22 mouse cellular contexts compared by ENCODE assay signal in the genomic region with DNA sequence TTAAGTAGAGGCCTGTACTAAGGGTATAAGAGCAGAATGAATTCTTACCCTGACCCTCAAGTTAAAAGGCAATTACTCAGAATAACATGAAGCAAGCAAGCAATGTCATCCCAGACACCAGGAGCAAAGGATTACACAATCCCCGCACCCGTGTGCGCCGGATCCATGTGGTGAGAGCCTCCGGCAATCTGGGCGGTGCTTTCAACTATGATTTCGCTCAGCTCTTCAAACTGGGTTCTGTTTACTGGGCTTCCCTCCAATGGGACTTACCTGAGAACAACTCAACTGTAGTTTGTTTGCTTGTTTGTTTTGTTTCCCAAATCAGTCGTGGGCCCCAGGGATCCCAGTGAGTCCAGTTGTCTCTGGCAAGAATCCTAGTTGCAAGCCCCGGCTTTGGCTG.
DNase-seq lines count a peak whose midpoint lies in the region; ATAC-seq and TF ChIP-seq lines count a peak whose summit lies in the region.
"Had no signal": no experiment of that assay in that cellular context is flagged by ENCODE, and none has a peak within 500 bp of the region (broad histone marks: within the 10 kb centered on the region; RNA-seq: fewer than 3 reads in every experiment).

No protein-coding gene starts in this region.

- no peaks in the 10 kb centered on the region for H3K27me3 ChIP-seq in forebrain, embryonic 14.5 days (replicated peaks; ENCODE audit: control insufficient read depth, insufficient read depth, low read length)
- no peaks in the 10 kb centered on the region for H3K27me3 ChIP-seq in forebrain, embryonic 13.5 days
- no peaks in the 10 kb centered on the region for H3K27me3 ChIP-seq in liver, embryonic 14.5 days (ENCODE audit: control insufficient read depth, insufficient read depth, low read length)
- no peaks in the 10 kb centered on the region for H3K27me3 ChIP-seq in midbrain, embryonic 16.5 days (ENCODE audit: control insufficient read depth, insufficient read depth, low read depth, low read length)
- H3K27me3 ChIP-seq: embryonic facial prominence, embryonic 15.5 days; heart, embryonic 12.5 days had no signal

- H3K4me3 ChIP-seq in forebrain, embryonic 14.5 days (ENCODE audit: low read depth, low read length), result no peak overlapping the region
- no peak overlapping the region for H3K4me3 ChIP-seq in forebrain, embryonic 13.5 days
- H3K4me3 ChIP-seq in liver, embryonic 14.5 days (ENCODE audit: insufficient read depth in 1 of 2, low read depth in 2 of 2, low read length in 2 of 2), result no peak overlapping the region
- no peak overlapping the region for H3K4me3 ChIP-seq in midbrain, embryonic 16.5 days (ENCODE audit: low read depth, low read length)
- H3K4me3 ChIP-seq: embryonic facial prominence, embryonic 15.5 days; erythroblast, embryonic 14.5 days; forebrain, embryonic 10.5 days; heart, embryonic 12.5 days; hindbrain, embryonic 10.5 days had no signal

- no peak for TF ChIP-seq EP300 in liver, embryonic 14.5 days (IDR thresholded peaks at IDR 0.05; ENCODE audit: low read depth)

- 67% methylated on average over 9 of the region's 9 CpGs for whole genome bisulfite sequencing in forebrain, embryonic 14.5 days
- 76% methylated on average over 9 of the region's 9 CpGs for WGBS in forebrain, embryonic 13.5 days
- WGBS in liver, embryonic 14.5 days (ENCODE audit: insufficient replicate concordance), result 65% methylated on average over 9 of the region's 9 CpGs
- 75% methylated on average over 9 of the region's 9 CpGs for WGBS in midbrain, embryonic 16.5 days

- no peaks in the 10 kb centered on the region for H3K9me3 ChIP-seq in forebrain, embryonic 14.5 days (replicated peaks; ENCODE audit: control insufficient read depth, low read length)
- no peaks in the 10 kb centered on the region for H3K9me3 ChIP-seq in forebrain, embryonic 13.5 days (replicated peaks)
- H3K9me3 ChIP-seq in liver, embryonic 14.5 days (ENCODE audit: control insufficient read depth, low read length), result no peaks in the 10 kb centered on the region
- no peaks in the 10 kb centered on the region for H3K9me3 ChIP-seq in midbrain, embryonic 16.5 days (replicated peaks; ENCODE audit: control insufficient read depth, low read length, poor library complexity, severe bottlenecking)
- H3K9me3 ChIP-seq: embryonic facial prominence, embryonic 15.5 days; forebrain, embryonic 10.5 days; heart, embryonic 12.5 days; hindbrain, embryonic 10.5 days had no signal

- TF ChIP-seq CTCF in liver, embryonic 14.5 days (IDR thresholded peaks at IDR 0.05; ENCODE audit: low read depth), result no peak

- no peak overlapping the region for H3K27ac ChIP-seq in forebrain, embryonic 14.5 days (ENCODE audit: low read depth, low read length)
- no peak overlapping the region for H3K27ac ChIP-seq in forebrain, embryonic 13.5 days
- H3K27ac ChIP-seq in liver, embryonic 14.5 days, result no peak overlapping the region
- no peak overlapping the region for H3K27ac ChIP-seq in midbrain, embryonic 16.5 days (ENCODE audit: low read length)
- H3K27ac ChIP-seq: embryonic facial prominence, embryonic 15.5 days; forebrain, embryonic 10.5 days; hindbrain, embryonic 10.5 days had no signal

- H3K9ac ChIP-seq in forebrain, embryonic 14.5 days (ENCODE audit: low read length), result no peak overlapping the region
- H3K9ac ChIP-seq in forebrain, embryonic 13.5 days, result no peak overlapping the region
- no peak overlapping the region for H3K9ac ChIP-seq in liver, embryonic 14.5 days (replicated peaks)
- H3K9ac ChIP-seq in midbrain, embryonic 16.5 days (ENCODE audit: low read depth, low read length), result no peak overlapping the region
- H3K9ac ChIP-seq: embryonic facial prominence, embryonic 15.5 days; heart, embryonic 12.5 days had no signal

- DNase-seq in forebrain, embryonic 14.5 days (ENCODE audit: low spot score), result peak; percentile 32
- no peak for DNase-seq in liver, embryonic 14.5 days (ENCODE audit: low read depth in 3 of 3, low spot score in 3 of 3)
- no peak for DNase-seq in liver
- peak; percentile 16 for DNase-seq in gonadal fat pad, adult 2 months (ENCODE audit: low read depth)
- no peak for DNase-seq in testis, postnatal 14 days (ENCODE audit: low spot score)
- DNase-seq: adrenal gland, adult 8-10 months; adrenal gland, postnatal 36 days; B cell, adult 2 months; cerebellum, adult 2 months; embryo, embryonic 11 days; gastrocnemius, postnatal 14 days had no signal

- no peaks in the 10 kb centered on the region for H3K36me3 ChIP-seq in forebrain, embryonic 14.5 days (ENCODE audit: control insufficient read depth, insufficient read depth, low read length)
- no peaks in the 10 kb centered on the region for H3K36me3 ChIP-seq in forebrain, embryonic 13.5 days (ENCODE audit: poor library complexity, severe bottlenecking)
- H3K36me3 ChIP-seq in liver, embryonic 14.5 days (replicated peaks; ENCODE audit: control insufficient read depth, insufficient read depth, low read depth), result no peaks in the 10 kb centered on the region
- no peaks in the 10 kb centered on the region for H3K36me3 ChIP-seq in midbrain, embryonic 16.5 days (ENCODE audit: control insufficient read depth, insufficient read depth, low read length)
- H3K36me3 ChIP-seq: embryonic facial prominence, embryonic 15.5 days; forebrain, embryonic 10.5 days; heart, embryonic 12.5 days; hindbrain, embryonic 10.5 days had no signal

- peaks cover 5% of the 10 kb centered on the region; the same call in 1 of the 2 replicates for H3K4me1 ChIP-seq in forebrain, embryonic 14.5 days (ENCODE audit: control insufficient read depth, insufficient read depth, low read length)
- 0 out of 2 replicates have a peak, but pooled peaks cover 9% of the 10 kb centered on the region for H3K4me1 ChIP-seq in forebrain, embryonic 13.5 days
- H3K4me1 ChIP-seq in liver, embryonic 14.5 days (replicated peaks; ENCODE audit: control insufficient read depth in 2 of 2, insufficient read depth in 2 of 2, low read length in 1 of 2), result no peaks in the 10 kb centered on the region
- peaks cover 5% of the 10 kb centered on the region for H3K4me1 ChIP-seq in midbrain, embryonic 16.5 days (ENCODE audit: control insufficient read depth, insufficient read depth, low read length)
- H3K4me1 ChIP-seq: embryonic facial prominence, embryonic 15.5 days had no signal

- no peak overlapping the region for H3K4me2 ChIP-seq in forebrain, embryonic 14.5 days (ENCODE audit: low read length)
- H3K4me2 ChIP-seq in forebrain, embryonic 13.5 days, result no peak overlapping the region
- H3K4me2 ChIP-seq in liver, embryonic 14.5 days (ENCODE audit: low read depth), result no peak overlapping the region
- no peak overlapping the region for H3K4me2 ChIP-seq in midbrain, embryonic 16.5 days (ENCODE audit: low read length)
- H3K4me2 ChIP-seq: embryonic facial prominence, embryonic 15.5 days; heart, embryonic 12.5 days had no signal

- no peak for ATAC-seq in forebrain, embryonic 14.5 days
- no peak for ATAC-seq in forebrain, embryonic 13.5 days
- peak; percentile 43; the same call in 1 of the 2 replicates for ATAC-seq in liver, embryonic 14.5 days (ENCODE audit: insufficient read depth)
- no peak for ATAC-seq in midbrain, embryonic 16.5 days
- ATAC-seq: CD4-positive, CD25-positive, alpha-beta regulatory T cell, adult 4 months; forebrain, embryonic 16.5 days; hindbrain, embryonic 16.5 days; Patski had no signal

Comparison
In these comparisons a context has a peak if more than half of its experiments do, and no peak if none do; other contexts are left out.
1. DNase-seq: peak in forebrain, embryonic 14.5 days (single experiment) and gonadal fat pad, adult 2 months (single experiment); none in liver, embryonic 14.5 days (0 of 3), liver (single experiment) and testis, postnatal 14 days (single experiment).